Mouse (Mus musculus) heart, adult 2 months (tissue): ENCODE data around the gene Slx4ip. TPM values are rescaled to one million over a fixed set of nuclear protein-coding genes. Genes with fewer than 3 reads are reported as not detected.

ENCODE experiments used
- DNase-seq, 2 experiments: peaks; one replicate each; pipeline ENCODE4 v3.0.0; 2021
- H3K27ac ChIP-seq: fragments of 200-600 bp; 2 replicates; pipeline ENCODE4 v1.8.1; 2022
- H3K27me3 ChIP-seq: fragments of 200-500 bp; 2 replicates; pipeline ENCODE4 v1.6.1; 2012; ENCODE audit warnings: mild to moderate bottlenecking, low read length, inconsistent platforms, mixed read lengths; ENCODE audit not compliant: control insufficient read depth, insufficient read depth
- H3K36me3 ChIP-seq: fragments of 200-500 bp; 2 replicates; pipeline ENCODE4 v1.6.1; 2012; ENCODE audit warnings: low read length, inconsistent platforms; ENCODE audit not compliant: control insufficient read depth, insufficient read depth
- H3K4me1 ChIP-seq: fragments of 200-500 bp; 2 replicates; pipeline ENCODE4 v1.6.1; 2011; ENCODE audit warnings: low read length; ENCODE audit not compliant: control insufficient read depth, insufficient read depth
- H3K4me3 ChIP-seq: fragments of 200-600 bp; 2 replicates; pipeline ENCODE4 v1.8.1; 2022
- H3K79me2 ChIP-seq: fragments of 200-500 bp; replicated peaks from 2 replicates; pipeline ENCODE4 v1.6.1; 2012; ENCODE audit warnings: mild to moderate bottlenecking, inconsistent platforms, low read length, moderate library complexity, mixed read lengths; ENCODE audit not compliant: control insufficient read depth, insufficient read depth
- H3K9ac ChIP-seq: fragments of 200-500 bp; 2 replicates; pipeline ENCODE4 v1.6.1; 2012; ENCODE audit warnings: low read depth, mild to moderate bottlenecking, control low read depth, inconsistent platforms, low read length, mixed read lengths
- CTCF ChIP-seq: fragments of 200-600 bp; IDR thresholded peaks from 2 replicates; pipeline ENCODE4 v1.8.1; 2022; ENCODE audit warnings: antibody characterized with exemption, mild to moderate bottlenecking, moderate library complexity
- EP300 ChIP-seq: fragments of 200-500 bp; IDR thresholded peaks from 2 replicates; pipeline ENCODE4 v1.6.1; 2011; ENCODE audit warnings: low read depth, low read length, control low read depth; ENCODE audit not compliant: insufficient read depth
- POLR2A ChIP-seq: fragments of 200-500 bp; IDR thresholded peaks from 2 replicates; pipeline ENCODE4 v1.6.1; 2011; ENCODE audit warnings: mild to moderate bottlenecking, low read depth, low read length, control low read depth; ENCODE audit not compliant: insufficient read depth
- WGBS: fragments of 180-500 bp; shearing (Covaris S2); methylation state at CpG from one replicate; pipeline ENCODE4 v1.1.7; 2018; 5-methylcytosine and 5-hydroxymethylcytosine counted together
- intact Hi-C: fragments of 180-260 bp; cut with DNase I; formaldehyde crosslinking; loops from one replicate; pipeline ENCODE4 v1.15.1; 2025
- polyA plus RNA-seq: library from polyadenylated mRNA; depleted of rRNA; stranded (reverse); fragments of >200 nt; gene quantifications from 2 replicates; pipeline ENCODE4 v1.2.3, GENCODE M21; 2012
- total RNA-seq, 2 experiments: library from RNA; stranded (reverse); gene quantifications; 2 replicates each; pipeline ENCODE4 v1.2.3; 2021

The Slx4ip gene
- total and polyA plus RNA-seq, 3 experiments = 0.39 to 1.4 (median 1.3) TPM

- Histone ChIP-seq H3K9ac (no peak overlapping the region), H3K36me3 (peaks cover 13% of the 10 kb centered on the region; the same call in 1 of the 2 replicates), H3K79me2 (no peaks in the 10 kb centered on the region), H3K27me3 (no peaks in the 10 kb centered on the region), H3K4me1 (peaks cover 7% of the 10 kb centered on the region), H3K4me3 (no peak overlapping the region), H3K27ac (peak overlapping the region; percentile 54)
- TF ChIP-seq POLR2A (no peak), EP300 (no peak)
- WGBS = 39% methylated on average over 1 of the region's 1 CpGs
- DNase-seq = no peak
- intact Hi-C loops = loop anchor here (2.0 to 10.0 kb wide), 3 partner anchors 65 to 563 kb away; no protein-coding TSS in a partner anchor
These were observed 121.0 kb downstream of the Slx4ip start for GRCm38 (mm10) chr2:137011980-137012379.

- no peak for DNase-seq
- intact Hi-C loops = loop anchor here (2.0 to 10.0 kb wide), 3 partner anchors 64 to 562 kb away; no protein-coding TSS in a partner anchor
- H3K4me1 ChIP-seq = peaks cover 7% of the 10 kb centered on the region
- TF ChIP-seq POLR2A (no peak), EP300 (no peak), CTCF (no peak)
- H3K9ac ChIP-seq = no peak overlapping the region
- H3K79me2 ChIP-seq = no peaks in the 10 kb centered on the region
- WGBS = 81% methylated on average over 3 of the region's 3 CpGs
- H3K27me3 ChIP-seq = no peaks in the 10 kb centered on the region
- H3K36me3 ChIP-seq = peaks cover 13% of the 10 kb centered on the region; the same call in 1 of the 2 replicates
- no peak overlapping the region for H3K4me3 ChIP-seq
- no peak overlapping the region for H3K27ac ChIP-seq
These were observed 122.1 kb downstream of the Slx4ip start for GRCm38 (mm10) chr2:137013151-137013550.

GRCm38 (mm10) chr2:137013811-137014350, 122.9 kb downstream of the Slx4ip start:
- Histone ChIP-seq H3K79me2 (no peaks in the 10 kb centered on the region), H3K9ac (no peak overlapping the region), H3K27me3 (no peaks in the 10 kb centered on the region), H3K27ac (no peak overlapping the region; the same call in 1 of the 2 replicates), H3K4me1 (peaks cover 7% of the 10 kb centered on the region), H3K36me3 (peaks cover 13% of the 10 kb centered on the region; the same call in 1 of the 2 replicates), H3K4me3 (no peak overlapping the region)
- WGBS = 47% methylated on average over 4 of the region's 4 CpGs
- DNase-seq = peak; percentile 16 to 24
- intact Hi-C loops = loop anchor here (2.0 to 10.0 kb wide), 3 partner anchors 63 to 561 kb away; no protein-coding TSS in a partner anchor
- TF ChIP-seq POLR2A (no peak), CTCF (no peak), EP300 (no peak)

GRCm38 (mm10) chr2:137014423-137014822, 123.4 kb downstream of the Slx4ip start:
- no peak overlapping the region for H3K9ac ChIP-seq
- H3K36me3 ChIP-seq = peaks cover 13% of the 10 kb centered on the region; the same call in 1 of the 2 replicates
- no peak for DNase-seq
- no peaks in the 10 kb centered on the region for H3K27me3 ChIP-seq
- H3K4me3 ChIP-seq = no peak overlapping the region
- peaks cover 7% of the 10 kb centered on the region for H3K4me1 ChIP-seq
- no peaks in the 10 kb centered on the region for H3K79me2 ChIP-seq
- 80% methylated on average over 2 of the region's 2 CpGs for WGBS
- TF ChIP-seq POLR2A (no peak), EP300 (no peak), CTCF (no peak)
- no peak overlapping the region; the same call in 1 of the 2 replicates for H3K27ac ChIP-seq
- intact Hi-C loops = loop anchor here (5.0 to 10.0 kb wide), 2 partner anchors 63 to 560 kb away; no protein-coding TSS in a partner anchor

DNA sequence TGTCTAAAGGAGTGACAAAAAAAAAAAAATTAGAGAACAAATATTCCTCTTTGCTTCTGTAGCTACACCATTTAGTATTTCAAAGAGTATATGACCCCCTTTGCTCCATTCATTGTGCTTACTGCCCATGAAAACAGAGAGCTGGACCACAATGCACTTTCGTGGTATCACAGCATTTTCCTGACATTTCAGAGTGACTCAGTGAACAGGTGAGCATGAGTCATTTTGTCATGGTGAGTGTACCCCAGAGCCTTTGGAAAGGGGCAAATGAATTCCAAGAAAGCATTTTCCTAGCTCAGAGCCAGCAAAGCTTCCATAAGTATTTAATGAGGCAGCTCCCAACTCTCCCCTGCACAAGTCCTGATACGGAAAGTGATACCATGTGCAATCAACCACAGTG, 153.1 kb downstream of the Slx4ip start:
- WGBS = 84% methylated on average over 2 of the region's 2 CpGs
- no peaks in the 10 kb centered on the region; the same call in 1 of the 2 replicates for H3K4me1 ChIP-seq
- H3K27ac ChIP-seq = no peak overlapping the region
- no peak for DNase-seq
- no peaks in the 10 kb centered on the region for H3K36me3 ChIP-seq
- intact Hi-C loops = no loop called here
- no peak for TF ChIP-seq EP300
- no peak for TF ChIP-seq CTCF
- TF ChIP-seq POLR2A = no peak
- no peaks in the 10 kb centered on the region for H3K79me2 ChIP-seq
- no peak overlapping the region for H3K9ac ChIP-seq
- H3K27me3 ChIP-seq = no peaks in the 10 kb centered on the region
- no peak overlapping the region for H3K4me3 ChIP-seq

DNA sequence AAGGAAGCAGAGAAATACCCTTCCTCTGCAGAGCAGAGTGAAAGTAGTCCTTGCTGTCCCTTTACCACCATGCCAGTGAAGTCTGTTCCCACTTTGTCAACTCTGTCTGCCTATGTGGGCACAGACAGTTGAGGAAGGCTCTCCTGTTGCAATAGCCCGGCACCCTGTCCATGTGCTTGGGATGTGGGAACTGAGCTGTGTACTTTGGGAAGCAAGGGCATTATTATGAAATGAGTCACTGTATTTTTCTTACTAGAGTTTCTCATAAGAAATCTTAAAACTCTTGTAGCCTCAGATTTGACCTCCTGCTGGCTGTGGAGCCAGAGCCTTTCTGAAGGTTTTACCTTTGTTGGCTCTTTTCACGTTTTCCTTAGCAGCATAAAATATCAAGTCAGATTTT, 158.3 kb downstream of the Slx4ip start:
- Histone ChIP-seq H3K36me3 (no peaks in the 10 kb centered on the region), H3K4me3 (no peak overlapping the region), H3K27ac (peak overlapping the region; percentile 29), H3K9ac (no peak overlapping the region), H3K4me1 (peaks cover 2% of the 10 kb centered on the region), H3K27me3 (no peaks in the 10 kb centered on the region), H3K79me2 (no peaks in the 10 kb centered on the region)
- intact Hi-C loops = no loop called here
- DNase-seq = peak in 1 of 2 experiments; percentile 32
- 65% methylated on average over 2 of the region's 2 CpGs for WGBS
- TF ChIP-seq POLR2A (no peak), EP300 (no peak), CTCF (no peak)
